Mouse (Mus musculus) forebrain, embryonic 12.5 days (tissue): ENCODE measurements around the gene Adam34. TPM values are rescaled to one million over a fixed set of nuclear protein-coding genes. Genes with fewer than 3 reads are reported as not detected.
"Not testable (repeated sequence)": the region's sequence is repeated elsewhere in the genome, so short reads cannot be mapped to it uniquely, and the experiment has no call there.

Experiments used
- ATAC-seq: fragments of 200-750 bp; cut with Nextera tagmentation; 2 replicates; pipeline ENCODE4 v1.8.0; 2017; ENCODE audit warnings: moderate TSS enrichment; ENCODE audit not compliant: low FRiP score
- H3K27ac ChIP-seq: fragments of 300-500 bp; sonication (generic); 2 replicates; pipeline ENCODE4 v1.5.1; 2016; ENCODE audit warnings: mild to moderate bottlenecking
- H3K27me3 ChIP-seq: fragments of 300-500 bp; sonication (generic); 2 replicates; pipeline ENCODE4 v1.6.1; 2016; ENCODE audit warnings: mild to moderate bottlenecking
- H3K36me3 ChIP-seq: fragments of 300-500 bp; sonication (generic); replicated peaks from 2 replicates; pipeline ENCODE4 v1.6.1; 2016; ENCODE audit warnings: mild to moderate bottlenecking
- H3K4me1 ChIP-seq: fragments of 300-500 bp; sonication (generic); 2 replicates; pipeline ENCODE4 v1.6.1; 2016
- H3K4me2 ChIP-seq: fragments of 300-500 bp; sonication (generic); 2 replicates; pipeline ENCODE4 v1.6.1; 2016; ENCODE audit warnings: mild to moderate bottlenecking, moderate library complexity
- H3K4me3 ChIP-seq: fragments of 300-500 bp; sonication (generic); replicated peaks from 2 replicates; pipeline ENCODE4 v1.5.1; 2016; ENCODE audit warnings: mild to moderate bottlenecking
- H3K9ac ChIP-seq: fragments of 300-500 bp; sonication (generic); 2 replicates; pipeline ENCODE4 v1.6.1; 2016; ENCODE audit warnings: mild to moderate bottlenecking
- H3K9me3 ChIP-seq: fragments of 300-500 bp; sonication (generic); 2 replicates; pipeline ENCODE4 v1.6.1; 2016
- WGBS: fragments of 180-500 bp; shearing (Covaris S2); methylation state at CpG from one replicate; pipeline ENCODE4 v1.1.7; 2016; 5-methylcytosine and 5-hydroxymethylcytosine counted together
- polyA plus RNA-seq: library from polyadenylated mRNA; unstranded; fragments of >200 nt; fragmentation: Nextera tagmentation; extraction: Ambion mirVana; gene quantifications from 2 replicates; pipeline ENCODE4 v1.2.1, GENCODE M21; 2016

Adam34 gene
- not detected in 2 replicates for polyA plus RNA-seq

DNA sequence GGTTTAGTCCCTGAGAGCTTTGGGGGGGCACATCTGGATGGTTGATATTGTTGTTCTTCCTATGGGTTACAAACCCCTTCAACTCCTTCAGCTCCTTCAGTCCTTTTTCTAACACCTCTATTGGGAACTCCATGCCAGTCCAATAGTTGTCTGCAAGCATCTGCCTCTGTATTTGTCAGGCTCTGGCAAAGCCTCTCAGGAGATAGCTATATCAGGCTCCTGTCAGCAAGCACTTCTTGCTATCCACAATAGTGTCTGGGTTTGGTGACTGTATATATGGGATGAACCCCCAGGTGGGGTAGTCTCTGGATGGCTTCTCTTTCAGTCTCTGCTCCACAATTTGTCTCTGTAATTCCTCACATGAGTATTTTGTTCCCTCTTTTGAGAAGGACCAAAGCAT lies at the start of gene Adam34:
TSS of gene Adam34 (minus strand) at position 101 of the 400 bp plus-strand sequence.
- no peak within 1 kb of the TSS for H3K4me3 ChIP-seq
- H3K27ac ChIP-seq: no peak within 1 kb of the TSS
- H3K27me3 ChIP-seq: no peaks in the 10 kb centered on the region
- no peaks in the 10 kb centered on the region for H3K9me3 ChIP-seq
- H3K36me3 ChIP-seq: no peaks in the 10 kb centered on the region
- no peak within 1 kb of the TSS for H3K4me2 ChIP-seq
- no peak for ATAC-seq
- no peak within 1 kb of the TSS for H3K9ac ChIP-seq
- H3K4me1 ChIP-seq: no peaks in the 10 kb centered on the region

DNA sequence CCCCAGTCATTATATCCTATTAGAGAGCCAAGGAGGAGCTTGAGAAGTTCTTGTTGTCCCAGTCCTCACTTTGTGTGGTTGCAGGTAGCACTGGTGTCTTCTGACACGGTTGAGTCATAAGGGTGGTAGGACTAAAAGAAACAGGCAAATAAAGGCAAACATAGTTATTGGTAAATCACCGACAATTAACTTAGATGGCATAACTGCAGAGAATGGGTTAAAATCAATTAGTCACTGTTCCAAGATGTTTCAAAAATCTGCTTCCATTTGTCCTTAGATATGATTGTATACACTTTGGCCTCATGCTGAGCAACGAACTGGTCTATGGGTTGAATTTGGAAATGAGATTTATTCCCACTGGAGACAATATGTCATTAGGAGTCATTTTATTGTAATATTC lies 82.7 kb downstream of the Adam34 start, which contains the start of gene Gm5346:
TSS of gene Gm5346 (minus strand) at position 101 of the 400 bp plus-strand sequence.
- Histone ChIP-seq H3K9me3 (no peaks in the 10 kb centered on the region), H3K27ac (no peak within 1 kb of the TSS), H3K4me2 (no peak within 1 kb of the TSS), H3K9ac (no peak within 1 kb of the TSS), H3K4me1 (no peaks in the 10 kb centered on the region), H3K27me3 (no peaks in the 10 kb centered on the region), H3K36me3 (no peaks in the 10 kb centered on the region), H3K4me3 (no peak within 1 kb of the TSS)
- no peak for ATAC-seq
- WGBS: 94% methylated on average over 3 of the region's 3 CpGs

DNA sequence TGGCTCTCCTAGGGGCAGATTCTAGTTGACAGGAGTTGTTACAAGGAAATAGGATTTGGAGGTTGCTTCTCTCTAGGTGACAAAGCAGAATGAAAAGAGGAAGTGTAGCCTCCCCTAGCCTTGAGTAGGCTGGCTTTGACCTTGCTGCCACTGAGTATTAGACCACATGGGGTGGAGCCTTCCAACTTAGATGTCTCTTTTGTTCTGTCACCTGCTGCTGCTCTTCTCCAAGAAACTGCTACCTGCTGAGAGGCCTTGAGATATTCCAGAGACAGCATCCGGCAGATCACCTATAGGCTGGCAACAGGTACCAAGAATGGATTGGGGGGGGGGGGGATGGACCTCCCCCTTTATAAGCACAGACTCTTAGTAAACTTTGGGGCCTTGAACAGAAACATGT lies 93.8 kb downstream of the Adam34 start:
- WGBS: 94% methylated on average over 1 of the region's 1 CpGs
- ATAC-seq: no peak
- no peak overlapping the region for H3K27ac ChIP-seq

DNA sequence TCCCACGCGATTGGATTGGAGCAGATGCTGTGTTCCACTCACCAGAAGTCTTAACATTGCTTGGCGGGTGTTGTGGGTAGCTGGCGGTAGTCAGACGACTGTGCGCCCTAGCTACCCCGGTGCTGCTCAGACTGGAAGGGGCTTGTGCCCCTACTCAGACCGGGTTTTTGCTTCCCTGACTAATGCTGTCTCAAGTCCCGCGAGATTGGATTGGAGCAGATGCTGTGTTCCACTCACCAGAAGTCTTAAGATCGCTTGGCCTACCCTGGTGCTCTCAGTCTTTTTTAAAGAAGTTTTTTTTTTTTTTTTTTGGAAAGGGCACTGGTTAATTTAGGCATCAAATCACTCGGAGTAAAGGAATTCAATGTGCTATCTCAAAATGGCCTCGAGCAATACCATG lies 106.2 kb downstream of the Adam34 start:
- H3K4me3 ChIP-seq, H3K27me3 ChIP-seq, H3K9me3 ChIP-seq, H3K4me1 ChIP-seq, H3K9ac ChIP-seq, H3K27ac ChIP-seq, H3K36me3 ChIP-seq, H3K4me2 ChIP-seq, ATAC-seq: not testable (repeated sequence)
- 86% methylated on average over 13 of the region's 13 CpGs for WGBS

More for the DNA sequence above, 93.8 kb downstream of the Adam34 start:
- Histone ChIP-seq H3K27me3 (no peaks in the 10 kb centered on the region), H3K9me3 (no peaks in the 10 kb centered on the region), H3K4me3 (no peak overlapping the region), H3K4me2 (no peak overlapping the region), H3K9ac (no peak overlapping the region), H3K36me3 (no peaks in the 10 kb centered on the region), H3K4me1 (no peaks in the 10 kb centered on the region)

DNA sequence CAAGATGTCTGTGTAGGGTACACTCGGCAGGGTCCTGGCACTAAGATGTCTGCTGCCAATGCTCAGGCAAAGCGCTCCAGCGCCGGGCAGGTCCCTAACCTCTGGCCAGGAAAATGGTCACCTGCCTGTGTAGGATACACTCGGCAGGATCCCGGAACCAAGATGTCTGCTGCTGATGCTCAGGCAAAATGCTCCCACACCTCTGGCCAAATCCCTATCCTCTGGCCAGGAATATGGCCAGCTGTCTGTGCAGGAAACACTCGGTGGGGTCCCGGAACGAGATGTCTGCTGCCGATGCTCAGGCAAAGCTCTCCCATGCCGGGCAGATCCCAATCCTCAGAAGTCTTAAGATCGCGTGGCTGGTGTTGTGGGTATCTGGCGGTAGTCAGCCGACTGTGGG lies 106.7 kb downstream of the Adam34 start:
- H3K4me1 ChIP-seq, H3K36me3 ChIP-seq, H3K27ac ChIP-seq, H3K4me2 ChIP-seq, H3K9ac ChIP-seq, H3K9me3 ChIP-seq, H3K27me3 ChIP-seq, H3K4me3 ChIP-seq, ATAC-seq: not testable (repeated sequence)
- WGBS: 94% methylated on average over 15 of the region's 15 CpGs

Other genes starting within 250 kb of the Adam34 start
- gene Adam26b, start 181.9 kb downstream of the Adam34 start, polyA plus RNA-seq: not detected in 2 replicates
- gene Adam26a, start 133.3 kb downstream of the Adam34 start, polyA plus RNA-seq: not detected in 2 replicates
- gene Gm5346, start 82.8 kb downstream of the Adam34 start, polyA plus RNA-seq: not detected in 2 replicates